Mouse (Mus musculus) heart, postnatal 0 days (tissue): Measurements from ENCODE around the gene Sufu.

Experiments used
- CTCF ChIP-seq: IDR thresholded peaks from 2 replicates; pipeline ENCODE4 v1.5.1; 2016; ENCODE audit warnings: antibody characterized with exemption, control low read depth, low read depth
- EP300 ChIP-seq: IDR thresholded peaks from 2 replicates; pipeline ENCODE4 v1.6.1; 2016; ENCODE audit warnings: antibody characterized with exemption, low read depth

GRCm38 (mm10) chr19:46358381-46358780 is 38.3 kb upstream of the Sufu start:
- TF ChIP-seq EP300 (no peak), CTCF (no peak)
